Mouse (Mus musculus) megakaryocyte, embryonic 14.5 days (primary cell): Measurements from ENCODE around the gene Igf2bp3.
A peak's percentile ranks its signal among the peaks of the same experiment; 100 is the strongest.

Experiments
- FLI1 ChIP-seq: IDR thresholded peaks from 2 replicates; pipeline ENCODE4 v1.6.1; 2012; ENCODE audit warnings: low read length, inconsistent platforms, mixed read lengths
- GATA1 ChIP-seq: IDR thresholded peaks from 3 replicates; pipeline ENCODE4 v1.6.1; 2012; ENCODE audit warnings: mixed read lengths, low read length, inconsistent platforms, borderline replicate concordance

DNA sequence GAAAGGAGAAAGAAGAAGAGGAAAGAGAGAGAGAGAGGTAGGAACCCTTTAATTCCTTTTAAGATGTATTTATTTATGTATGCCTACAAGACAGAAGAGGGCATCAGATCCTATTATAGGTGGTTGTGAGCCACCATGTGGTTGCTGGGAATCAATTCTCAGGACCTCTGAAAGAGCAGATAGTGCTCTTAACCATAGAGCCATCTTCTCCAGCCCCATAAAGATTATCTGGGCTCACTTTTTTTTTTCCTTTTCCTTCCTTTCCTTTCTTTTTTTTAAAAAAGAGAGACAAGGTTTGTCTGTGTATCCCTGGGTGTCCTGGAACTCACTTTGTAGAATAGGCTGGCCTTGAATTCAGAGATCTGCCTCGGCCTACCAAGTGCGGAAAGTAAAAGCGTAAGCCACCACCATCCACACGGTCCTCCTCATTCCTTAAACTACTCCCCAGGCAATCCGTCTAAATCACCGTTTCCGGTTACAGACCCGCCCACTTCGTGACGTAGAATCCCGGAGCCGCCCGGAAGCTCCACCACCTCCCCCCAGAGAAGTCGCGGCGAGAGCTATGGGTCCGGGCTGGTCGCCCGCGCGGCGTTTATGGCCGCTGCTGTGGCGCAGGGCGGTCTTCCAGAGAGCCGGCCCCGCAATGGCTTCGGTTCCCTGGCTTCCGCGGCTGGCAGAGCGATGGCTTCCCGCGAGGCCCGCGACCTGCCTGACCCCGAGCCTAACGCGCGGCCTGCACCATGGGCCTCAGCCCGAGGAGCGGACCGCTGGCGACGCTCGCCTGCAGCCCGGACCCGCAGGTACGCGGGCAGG lies 141.2 kb downstream of the Igf2bp3 start, which contains the start of gene Malsu1:
- TF ChIP-seq GATA1 (no peak), FLI1 (peak; percentile 47; the same call in 1 of the 2 replicates)
